Comparison of ENCODE assay signal across 15 mouse cellular contexts in the genomic region with DNA sequence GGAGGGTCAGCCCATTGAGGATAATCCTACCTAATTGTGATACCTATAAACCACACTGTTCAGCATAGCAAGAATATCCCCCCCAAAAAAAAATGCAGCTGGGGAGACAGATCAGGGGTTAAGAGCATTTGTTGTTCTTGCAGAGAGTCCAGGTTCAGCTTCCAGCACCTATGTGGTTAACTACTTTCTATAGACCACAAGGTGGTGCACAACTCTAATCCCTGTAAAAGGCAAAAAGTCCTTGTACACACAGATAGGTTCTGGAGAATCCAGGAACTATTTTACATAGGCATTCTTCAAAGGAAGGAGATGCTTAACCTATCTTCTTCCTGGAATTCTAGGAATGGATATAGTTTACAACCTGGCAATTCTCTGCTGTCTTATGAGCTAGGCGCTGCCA. TPM values are rescaled to one million over a fixed set of nuclear protein-coding genes. Genes with fewer than 3 reads are reported as not detected.
A peak's percentile ranks its signal among the peaks of the same experiment; 100 is the strongest.
DNase-seq lines count a peak whose midpoint lies in the region; ATAC-seq and TF ChIP-seq lines count a peak whose summit lies in the region.
"Had no signal": no experiment of that assay in that cellular context is flagged by ENCODE, and none has a peak within 500 bp of the region (broad histone marks: within the 10 kb centered on the region; RNA-seq: fewer than 3 reads in every experiment).

No protein-coding gene starts in this region.

- TF ChIP-seq CTCF in forebrain, postnatal 0 days (IDR thresholded peaks at IDR 0.05; ENCODE audit: low read depth), result peak; percentile 47

- ATAC-seq in forebrain, postnatal 0 days, result no peak
- ATAC-seq in forebrain, embryonic 11.5 days (replicated peaks; ENCODE audit: low FRiP score), result no peak
- ATAC-seq in limb, embryonic 14.5 days (ENCODE audit: low FRiP score, low read depth), result no peak

- no peaks in the 10 kb centered on the region for H3K36me3 ChIP-seq in forebrain, postnatal 0 days (ENCODE audit: insufficient read depth)
- H3K36me3 ChIP-seq in forebrain, embryonic 11.5 days (ENCODE audit: control insufficient read depth, insufficient read depth, low read length), result no peaks in the 10 kb centered on the region
- no peaks in the 10 kb centered on the region for H3K36me3 ChIP-seq in limb, embryonic 14.5 days (ENCODE audit: control insufficient read depth, insufficient read depth, low read length)
- no peaks in the 10 kb centered on the region for H3K36me3 ChIP-seq in limb, embryonic 10.5 days
- H3K36me3 ChIP-seq: embryonic facial prominence, embryonic 15.5 days; hindbrain, embryonic 12.5 days; lung, embryonic 15.5 days; midbrain, embryonic 12.5 days had no signal

- no peak for TF ChIP-seq POLR2A in limb, embryonic 14.5 days (IDR thresholded peaks at IDR 0.05; ENCODE audit: borderline replicate concordance, extremely low read depth, insufficient read depth, insufficient read length)

- no peak overlapping the region for H3K4me3 ChIP-seq in forebrain, postnatal 0 days (ENCODE audit: low read depth, low read length)
- H3K4me3 ChIP-seq in forebrain, embryonic 11.5 days (ENCODE audit: low read depth, low read length), result no peak overlapping the region
- no peak overlapping the region for H3K4me3 ChIP-seq in limb, embryonic 14.5 days (replicated peaks; ENCODE audit: low read length)
- no peak overlapping the region for H3K4me3 ChIP-seq in limb, embryonic 10.5 days
- H3K4me3 ChIP-seq: embryonic facial prominence, embryonic 15.5 days; hindbrain, embryonic 12.5 days; lung, embryonic 15.5 days; midbrain, embryonic 12.5 days had no signal

- H3K4me1 ChIP-seq in forebrain, postnatal 0 days (ENCODE audit: insufficient read depth), result 0 out of 2 replicates have a peak, but pooled peaks cover 3% of the 10 kb centered on the region
- H3K4me1 ChIP-seq in forebrain, embryonic 11.5 days (replicated peaks; ENCODE audit: control insufficient read depth, insufficient read depth, low read length), result no peaks in the 10 kb centered on the region
- H3K4me1 ChIP-seq in limb, embryonic 14.5 days (ENCODE audit: control insufficient read depth, insufficient read depth, low read length), result no peaks in the 10 kb centered on the region
- H3K4me1 ChIP-seq in limb, embryonic 10.5 days, result peaks cover 2% of the 10 kb centered on the region; the same call in 1 of the 2 replicates
- H3K4me1 ChIP-seq: embryonic facial prominence, embryonic 15.5 days; hindbrain, embryonic 12.5 days; midbrain, embryonic 12.5 days had no signal

- H3K9me3 ChIP-seq in forebrain, postnatal 0 days (ENCODE audit: low read length), result no peaks in the 10 kb centered on the region
- H3K9me3 ChIP-seq in forebrain, embryonic 11.5 days (ENCODE audit: control insufficient read depth, low read length), result no peaks in the 10 kb centered on the region
- H3K9me3 ChIP-seq in limb, embryonic 14.5 days (ENCODE audit: control insufficient read depth, low read length), result no peaks in the 10 kb centered on the region
- no peaks in the 10 kb centered on the region for H3K9me3 ChIP-seq in limb, embryonic 10.5 days (replicated peaks)
- H3K9me3 ChIP-seq: embryonic facial prominence, embryonic 15.5 days; hindbrain, embryonic 12.5 days; lung, embryonic 15.5 days; midbrain, embryonic 12.5 days had no signal

- no peaks in the 10 kb centered on the region for H3K27me3 ChIP-seq in forebrain, postnatal 0 days (ENCODE audit: insufficient read depth, low read length)
- H3K27me3 ChIP-seq in forebrain, embryonic 11.5 days (ENCODE audit: control insufficient read depth, insufficient read depth, low read length), result no peaks in the 10 kb centered on the region
- no peaks in the 10 kb centered on the region for H3K27me3 ChIP-seq in limb, embryonic 14.5 days (ENCODE audit: control insufficient read depth, insufficient read depth, low read length)
- H3K27me3 ChIP-seq in limb, embryonic 10.5 days (ENCODE audit: low read depth, poor library complexity, severe bottlenecking), result no peaks in the 10 kb centered on the region
- H3K27me3 ChIP-seq: embryonic facial prominence, embryonic 15.5 days; hindbrain, embryonic 12.5 days; lung, embryonic 15.5 days; midbrain, embryonic 12.5 days had no signal

- H3K9ac ChIP-seq in forebrain, postnatal 0 days, result no peak overlapping the region
- no peak overlapping the region for H3K9ac ChIP-seq in forebrain, embryonic 11.5 days (ENCODE audit: low read length)
- H3K9ac ChIP-seq in limb, embryonic 14.5 days (ENCODE audit: low read depth, low read length, severe bottlenecking), result no peak overlapping the region
- H3K9ac ChIP-seq: embryonic facial prominence, embryonic 15.5 days; hindbrain, embryonic 12.5 days; lung, embryonic 15.5 days; midbrain, embryonic 12.5 days had no signal

- WGBS in forebrain, postnatal 0 days, result 83% methylated on average over 1 of the region's 1 CpGs
- 95% methylated on average over 1 of the region's 1 CpGs for WGBS in forebrain, embryonic 11.5 days
- WGBS in limb, embryonic 14.5 days, result 82% methylated on average over 1 of the region's 1 CpGs
- WGBS in limb, embryonic 10.5 days, result 81% methylated on average over 1 of the region's 1 CpGs

- H3K4me2 ChIP-seq in forebrain, postnatal 0 days (ENCODE audit: low read depth), result no peak overlapping the region
- H3K4me2 ChIP-seq in forebrain, embryonic 11.5 days (ENCODE audit: low read depth, low read length, severe bottlenecking), result no peak overlapping the region
- no peak overlapping the region for H3K4me2 ChIP-seq in limb, embryonic 14.5 days (replicated peaks; ENCODE audit: low read depth, low read length, severe bottlenecking)
- H3K4me2 ChIP-seq: embryonic facial prominence, embryonic 15.5 days; heart, embryonic 11.5 days; hindbrain, embryonic 12.5 days; lung, embryonic 15.5 days; midbrain, embryonic 12.5 days had no signal

- DNase-seq in forebrain, postnatal 0 days, result no peak
- no peak for DNase-seq in forebrain, embryonic 11.5 days (ENCODE audit: low spot score)
- DNase-seq in limb, embryonic 14.5 days (ENCODE audit: low spot score), result peak; percentile 26
- no peak for DNase-seq in limb, embryonic 10.5 days (ENCODE audit: low spot score)
- DNase-seq in CD4-positive helper T cell, adult 2 months (ENCODE audit: low read depth, low spot score), result peak; percentile 17
- DNase-seq in induced T-regulatory cell, adult 2 months (ENCODE audit: low read depth), result peak; percentile 39
- DNase-seq in layer of hippocampus, postnatal 10 days (ENCODE audit: low spot score in 2 of 2), result no peak
- no peak for DNase-seq in spleen, postnatal 4 days (ENCODE audit: low spot score in 2 of 2)
- DNase-seq: cerebellum, postnatal 25 days; thymus, postnatal 14 days had no signal

- no peak overlapping the region for H3K27ac ChIP-seq in forebrain, postnatal 0 days (ENCODE audit: low read depth, low read length)
- no peak overlapping the region for H3K27ac ChIP-seq in forebrain, embryonic 11.5 days (ENCODE audit: low read depth, low read length)
- no peak overlapping the region for H3K27ac ChIP-seq in limb, embryonic 14.5 days (replicated peaks; ENCODE audit: low read depth, low read length)
- no peak overlapping the region for H3K27ac ChIP-seq in limb, embryonic 10.5 days
- H3K27ac ChIP-seq: embryonic facial prominence, embryonic 15.5 days; hindbrain, embryonic 12.5 days; lung, embryonic 15.5 days; midbrain, embryonic 12.5 days had no signal

RNA-seq across cellular contexts. Expression of a gene that starts 3.9 kb away (rescaled TPM):
- 24.2 and 24.8 TPM in 2 replicates for total RNA-seq in forebrain, postnatal 0 days (2014; rRNA removed)
- polyA plus RNA-seq in forebrain, postnatal 0 days (2015; fragmentation: Nextera tagmentation; extraction: Ambion mirVana), result 16.2 and 16.5 TPM in 2 replicates
- polyA plus RNA-seq in forebrain, embryonic 11.5 days (2014; fragmentation: Nextera tagmentation; extraction: Ambion mirVana), result 14.4 and 16.9 TPM in 2 replicates
- 7.4 and 8.6 TPM in 2 replicates for polyA plus RNA-seq in limb, embryonic 14.5 days (2012; rRNA removed)
- 9.7 and 11.8 TPM in 2 replicates for polyA plus RNA-seq in limb, embryonic 14.5 days (2014; fragmentation: Nextera tagmentation; extraction: Ambion mirVana)
- 14.6 and 17.3 TPM in 2 replicates for polyA plus RNA-seq in limb, embryonic 10.5 days (2016; fragmentation: Nextera tagmentation; extraction: Ambion mirVana)
- total RNA-seq in layer of hippocampus, postnatal 10 days (2021), result 10 to 100 TPM; 26.4 to 29.1 TPM

RNA-seq across cellular contexts. Expression of a gene that starts 17.0 kb away (rescaled TPM):
- 120 and 129 TPM in 2 replicates for total RNA-seq in forebrain, postnatal 0 days (2014; rRNA removed)
- polyA plus RNA-seq in forebrain, postnatal 0 days (2015; fragmentation: Nextera tagmentation; extraction: Ambion mirVana), result 145 and 152 TPM in 2 replicates
- polyA plus RNA-seq in forebrain, embryonic 11.5 days (2014; fragmentation: Nextera tagmentation; extraction: Ambion mirVana), result 118 and 123 TPM in 2 replicates
- 67.2 and 85.1 TPM in 2 replicates for polyA plus RNA-seq in limb, embryonic 14.5 days (2012; rRNA removed)
- polyA plus RNA-seq in limb, embryonic 14.5 days (2014; fragmentation: Nextera tagmentation; extraction: Ambion mirVana), result 148 and 172 TPM in 2 replicates
- 99.2 and 128 TPM in 2 replicates for polyA plus RNA-seq in limb, embryonic 10.5 days (2016; fragmentation: Nextera tagmentation; extraction: Ambion mirVana)
- total RNA-seq in layer of hippocampus, postnatal 10 days (2021), result 10 to 100 TPM; 55.3 to 63.8 TPM

RNA-seq across cellular contexts. Expression of a gene that starts 42.1 kb away (rescaled TPM):
- 236 TPM in 2 replicates for total RNA-seq in forebrain, postnatal 0 days (2014; rRNA removed)
- polyA plus RNA-seq in forebrain, postnatal 0 days (2015; fragmentation: Nextera tagmentation; extraction: Ambion mirVana), result 216 and 225 TPM in 2 replicates
- 782 and 811 TPM in 2 replicates for polyA plus RNA-seq in forebrain, embryonic 11.5 days (2014; fragmentation: Nextera tagmentation; extraction: Ambion mirVana)
- 385 and 486 TPM in 2 replicates for polyA plus RNA-seq in limb, embryonic 14.5 days (2012; rRNA removed)
- polyA plus RNA-seq in limb, embryonic 14.5 days (2014; fragmentation: Nextera tagmentation; extraction: Ambion mirVana), result 609 and 633 TPM in 2 replicates
- 907 and 916 TPM in 2 replicates for polyA plus RNA-seq in limb, embryonic 10.5 days (2016; fragmentation: Nextera tagmentation; extraction: Ambion mirVana)
- 100 to 1,000 TPM; 157 to 164 TPM for total RNA-seq in layer of hippocampus, postnatal 10 days (2021)

Comparison
In these comparisons a context has a peak if more than half of its experiments do, and no peak if none do; other contexts are left out.
1. DNase-seq: peak in limb, embryonic 14.5 days (single experiment), CD4-positive helper T cell, adult 2 months (single experiment) and induced T-regulatory cell, adult 2 months (single experiment); none in forebrain, postnatal 0 days (single experiment), forebrain, embryonic 11.5 days (single experiment), limb, embryonic 10.5 days (single experiment), layer of hippocampus, postnatal 10 days (0 of 2) and spleen, postnatal 4 days (0 of 2).